Mouse (Mus musculus): Measurements from ENCODE around the gene Gramd1a.

Gene Gramd1a

GRCm38 (mm10) chr7:31097583-31098248 is 58.0 kb downstream of the Gramd1a start:
- DNase-seq (ENCODE audit: low read depth in 1 of 2, low spot score in 2 of 2) = peak; percentile 66 to 77

- no peak for DNase-seq (ENCODE audit: low read depth in 1 of 2, low spot score in 2 of 2)
Observed at GRCm38 (mm10) chr7:31096892-31097564, 58.7 kb downstream of the Gramd1a start.

GRCm38 (mm10) chr7:31094774-31095501 is 60.8 kb downstream of the Gramd1a start:
- DNase-seq (ENCODE audit: low read depth in 1 of 2, low spot score in 2 of 2) = no peak

GRCm38 (mm10) chr7:31089721-31090120 is 66.0 kb downstream of the Gramd1a start:
- no peak for DNase-seq (ENCODE audit: low read depth in 1 of 2, low spot score in 2 of 2)

- DNase-seq (ENCODE audit: low read depth in 1 of 2, low spot score in 2 of 2) = no peak
Observed at GRCm38 (mm10) chr7:31088206-31088605, 67.5 kb downstream of the Gramd1a start.

- DNase-seq (ENCODE audit: low read depth in 1 of 2, low spot score in 2 of 2) = no peak
Observed at GRCm38 (mm10) chr7:31087262-31087661, 68.4 kb downstream of the Gramd1a start.

GRCm38 (mm10) chr7:31086175-31086755 is 69.4 kb downstream of the Gramd1a start:
- no peak for DNase-seq (ENCODE audit: low read depth in 1 of 2, low spot score in 2 of 2)

GRCm38 (mm10) chr7:31085171-31085570 is 70.5 kb downstream of the Gramd1a start:
- no peak for DNase-seq (ENCODE audit: low read depth in 1 of 2, low spot score in 2 of 2)

- no peak for DNase-seq (ENCODE audit: low read depth in 1 of 2, low spot score in 2 of 2)
Observed at GRCm38 (mm10) chr7:31084140-31084539, 71.6 kb downstream of the Gramd1a start.

- DNase-seq (ENCODE audit: low read depth in 1 of 2, low spot score in 2 of 2) = no peak
Observed at GRCm38 (mm10) chr7:31082831-31083588, 72.7 kb downstream of the Gramd1a start.

GRCm38 (mm10) chr7:31082106-31082505 is 73.6 kb downstream of the Gramd1a start:
- DNase-seq (ENCODE audit: low read depth in 1 of 2, low spot score in 2 of 2) = no peak

- no peak for DNase-seq (ENCODE audit: low read depth in 1 of 2, low spot score in 2 of 2)
Observed at GRCm38 (mm10) chr7:31081106-31081505, 74.6 kb downstream of the Gramd1a start.

GRCm38 (mm10) chr7:31080611-31081010 is 75.1 kb downstream of the Gramd1a start:
- no peak for DNase-seq (ENCODE audit: low read depth in 1 of 2, low spot score in 2 of 2)

Data from monocyte, adult 2 months (primary cell).